Mouse (Mus musculus): ENCODE measurements around the gene Eif5.

The Eif5 gene

DNA sequence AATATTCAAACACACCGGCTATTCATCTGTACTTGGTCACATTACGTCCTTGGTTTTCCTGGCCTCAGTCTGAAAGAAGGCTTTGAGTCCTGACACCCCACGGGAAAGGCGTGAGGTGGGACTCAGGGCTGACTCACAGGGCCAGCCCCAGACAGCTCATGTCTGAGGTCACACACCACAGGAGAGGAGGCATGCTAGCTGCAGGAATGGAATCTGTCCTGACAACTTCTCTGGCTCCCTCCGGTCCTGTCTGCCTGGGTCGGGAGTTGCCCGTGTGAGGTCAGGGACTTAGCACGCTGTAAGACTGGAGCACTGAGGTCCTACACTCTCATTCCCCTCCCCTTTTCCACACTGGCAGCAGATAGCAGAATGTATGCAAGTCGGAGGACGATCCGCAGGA lies 31.0 kb downstream of the Eif5 start:
- no peak for DNase-seq

- DNase-seq = no peak
Observed at GRCm38 (mm10) chr12:111572406-111572805, 34.6 kb downstream of the Eif5 start.

GRCm38 (mm10) chr12:111573315-111573714 lies 35.5 kb downstream of the Eif5 start:
- DNase-seq = no peak

DNA sequence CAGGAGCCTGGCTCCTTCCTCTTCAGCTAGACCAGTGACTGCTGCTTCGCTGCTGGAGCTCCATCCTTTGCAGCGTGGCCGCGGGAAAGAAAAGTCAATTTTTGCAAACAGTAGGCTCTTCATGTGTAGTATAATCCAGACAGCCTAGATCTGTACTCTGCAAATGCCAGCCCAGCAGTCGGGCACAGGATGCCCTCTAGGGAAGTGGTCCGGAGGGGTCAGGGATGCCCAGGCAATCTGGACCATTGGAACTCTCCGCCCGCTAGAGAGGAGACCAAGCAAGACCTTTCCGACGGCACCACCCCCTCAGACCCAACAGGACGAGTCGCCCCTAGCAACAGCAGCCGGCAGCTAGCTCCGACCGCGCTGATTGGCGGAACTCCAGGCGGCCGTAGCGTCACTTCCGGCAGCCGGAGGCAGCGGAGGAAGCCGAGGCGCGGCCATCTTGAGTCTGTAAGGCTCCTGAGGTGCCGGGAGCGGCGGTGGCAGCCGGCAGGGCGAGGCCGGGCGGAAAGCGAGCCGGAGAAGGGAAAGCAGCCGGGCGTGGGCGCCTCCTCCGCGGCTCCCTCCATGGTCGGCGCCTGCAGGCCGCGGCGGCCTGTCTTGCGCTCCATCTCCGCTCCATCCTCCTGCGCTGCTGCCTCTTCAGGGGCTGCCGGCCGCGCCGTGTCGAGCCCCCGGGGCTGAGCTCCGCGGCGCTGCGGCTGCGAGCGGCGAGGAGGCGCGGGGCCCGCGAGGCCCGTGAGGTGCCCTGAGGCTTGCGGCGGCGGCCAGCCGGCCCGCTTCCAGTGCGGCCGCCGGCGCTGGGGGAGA lies 36.5 kb downstream of the Eif5 start, which contains the start of gene Mark3:
Gene Mark3, plus strand, starts transcription at position 450 of the 813 bp plus-strand sequence.
- peak; percentile 94 for DNase-seq

GRCm38 (mm10) chr12:111574887-111575838 lies 37.3 kb downstream of the Eif5 start:
- peak; percentile 26 for DNase-seq

DNA sequence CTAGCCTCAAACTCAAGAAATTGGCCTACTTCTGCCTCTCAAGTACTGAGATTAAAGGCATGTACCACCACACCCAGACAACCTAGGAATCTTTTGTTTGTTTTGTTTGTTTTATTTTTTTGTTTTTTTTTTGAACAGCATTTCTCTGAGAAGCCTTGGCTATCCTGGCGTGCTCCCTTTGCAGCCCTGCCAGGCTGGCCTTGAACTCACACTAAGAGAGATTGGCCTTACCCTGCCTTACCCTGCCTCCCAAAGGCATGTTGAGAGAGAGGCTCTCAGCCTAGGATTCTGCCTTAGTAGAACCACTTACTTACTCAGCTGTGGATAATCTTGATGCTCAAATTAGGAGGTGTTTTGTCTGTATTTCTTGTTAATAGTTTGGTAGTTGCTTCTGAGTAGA lies 45.2 kb downstream of the Eif5 start:
- DNase-seq = no peak

GRCm38 (mm10) chr12:111584401-111584800 lies 46.6 kb downstream of the Eif5 start:
- DNase-seq = no peak

GRCm38 (mm10) chr12:111587252-111587651 lies 49.4 kb downstream of the Eif5 start:
- no peak for DNase-seq

DNA sequence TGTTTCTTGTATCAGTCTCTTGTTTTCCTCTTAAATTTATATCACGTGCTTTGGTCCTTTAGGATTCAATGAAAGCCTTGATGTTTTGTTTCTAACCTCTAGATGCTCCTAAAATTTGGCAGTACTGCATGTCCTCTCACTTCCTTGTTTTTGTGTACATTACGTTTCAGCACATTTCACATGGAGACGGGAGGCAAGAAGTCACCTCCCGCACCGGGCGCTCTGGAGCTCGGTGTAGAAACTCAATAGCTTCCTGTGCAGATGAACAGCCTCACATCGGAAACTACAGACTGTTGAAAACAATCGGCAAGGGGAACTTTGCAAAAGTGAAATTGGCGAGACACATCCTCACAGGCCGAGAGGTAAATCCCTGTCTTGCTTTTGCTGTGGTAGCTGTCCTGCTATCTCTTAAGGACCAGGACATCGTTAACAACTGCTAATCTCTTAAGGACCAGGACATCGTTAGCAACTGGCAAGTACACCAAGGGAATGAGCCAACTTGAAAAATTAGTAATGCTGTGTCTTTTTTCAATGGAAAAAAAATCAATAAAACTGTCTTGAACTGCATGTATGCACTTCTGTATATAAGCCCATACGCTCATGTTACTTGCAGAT lies 54.7 kb downstream of the Eif5 start:
- DNase-seq = no peak

DNA sequence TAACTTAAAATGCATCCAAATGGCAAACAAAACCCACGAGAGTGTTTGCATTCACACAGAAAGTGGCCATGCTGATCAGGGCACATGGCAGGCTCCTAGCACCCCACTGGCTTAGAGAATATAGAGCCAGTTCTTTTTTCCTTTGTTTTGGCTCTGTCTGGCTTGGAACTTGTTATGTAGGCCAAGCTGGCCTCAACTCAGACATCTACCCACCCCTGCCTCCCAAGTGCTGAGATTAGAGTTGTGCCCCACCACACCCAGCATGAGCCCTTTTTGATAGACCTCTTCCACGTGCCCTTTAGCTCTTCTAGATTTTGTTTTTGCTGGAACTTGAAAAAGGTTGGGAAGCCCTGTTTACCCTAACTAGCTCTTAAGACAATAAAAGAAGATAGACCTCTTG lies 56.0 kb downstream of the Eif5 start:
- no peak for DNase-seq

Measured in thymus, postnatal 25 days (tissue).